Mouse (Mus musculus) G1E (cell line): ENCODE measurements at regions not wholly inside any gene's neighbourhood (a gene's known extent, or its start where the extent isn't known, plus 50 kb on each side); places are given as distances from the start of the nearest gene placed in this dataset.

Source experiments
- CTCF ChIP-seq: IDR thresholded peaks from 2 replicates; pipeline ENCODE4 v1.5.1; 2012; ENCODE audit warnings: low read depth, low read length, inconsistent platforms, mixed read lengths
- TAL1 ChIP-seq: conservative IDR thresholded peaks from 2 replicates; pipeline ENCODE4 v1.6.1; 2012; ENCODE audit warnings: low read depth, low read length, inconsistent platforms, mixed read lengths

DNA sequence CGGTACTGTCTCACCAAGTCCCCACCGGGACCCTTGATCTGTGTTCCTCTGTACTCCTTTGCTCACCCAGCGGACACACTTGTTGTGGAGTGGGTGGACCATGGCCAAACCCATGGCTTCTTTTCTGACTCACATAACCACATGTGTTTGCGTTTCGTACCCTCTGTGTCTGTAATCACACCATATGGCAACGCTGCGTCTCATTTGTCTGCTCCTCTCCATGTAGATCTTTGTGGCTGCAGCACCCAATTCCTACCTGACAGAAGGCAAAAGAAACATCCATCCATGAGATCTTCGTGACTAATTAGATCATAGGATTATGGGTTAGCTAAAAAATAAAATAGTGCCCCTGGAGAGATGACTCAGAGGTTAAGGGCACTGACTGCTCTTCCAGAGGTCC is 435.2 kb upstream of the Cd180 start:
- TF ChIP-seq TAL1 (no peak), CTCF (no peak)
